Mouse (Mus musculus): ENCODE data around the gene Usp18. TPM values are rescaled to one million over a fixed set of nuclear protein-coding genes. Genes with fewer than 3 reads are reported as not detected.

The Usp18 gene
- polyA plus RNA-seq, 1 experiment from 2014 or later = 30.4 TPM

DNA sequence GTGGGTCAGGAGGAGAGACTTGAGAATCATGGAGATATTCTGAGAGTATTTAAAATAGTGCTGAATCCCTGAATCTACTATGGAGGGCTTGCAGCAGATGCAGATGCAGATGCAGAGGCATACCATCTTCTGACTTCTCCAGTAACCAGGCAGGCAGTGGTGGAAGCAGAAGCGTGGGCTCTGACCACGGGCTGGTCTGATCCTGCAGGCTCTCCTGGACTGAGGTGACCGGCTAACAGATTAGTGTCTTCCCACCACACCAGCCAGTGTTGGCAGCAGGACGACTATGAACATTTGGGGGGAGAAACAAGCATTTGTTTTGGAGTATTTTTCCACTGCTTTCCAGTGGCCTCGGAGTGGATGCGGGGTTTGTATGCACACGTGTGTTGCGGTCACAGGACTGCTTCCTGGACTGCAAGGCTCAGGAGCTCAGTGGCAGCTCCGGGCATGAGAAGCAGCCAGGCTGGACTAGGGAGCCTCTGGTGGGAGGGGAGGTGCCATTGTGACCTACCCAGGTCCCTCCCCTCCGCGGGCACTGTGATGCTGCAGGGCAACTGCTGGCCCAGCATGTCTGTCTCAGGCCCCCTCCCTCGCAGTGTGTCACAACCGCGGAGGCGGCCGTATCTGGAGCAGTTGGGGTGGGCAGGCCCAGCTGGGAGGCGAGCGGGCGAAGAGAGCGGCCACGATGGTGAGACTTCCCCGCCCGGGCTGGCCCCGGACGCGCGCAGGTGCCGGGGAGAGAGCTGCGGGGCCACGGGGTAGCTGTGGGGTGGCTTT lies 35.4 kb upstream of the Usp18 start, which contains the start of gene Tuba8:
Tuba8 (plus strand) TSS at position 548 of the 777 bp plus-strand sequence.
- peak within 1 kb of the TSS; percentile 54 for H3K4me2 ChIP-seq (replicated peaks; ENCODE audit: low read depth, low read length)
- 0 out of 2 replicates have a peak, but pooled peaks cover 7% of the 10 kb centered on the region for H3K27me3 ChIP-seq (replicated peaks; ENCODE audit: insufficient read depth, low read length)
- H3K27ac ChIP-seq (ENCODE audit: low read length) = peak within 1 kb of the TSS; percentile 55
- H3K4me3 ChIP-seq (ENCODE audit: low read depth, low read length) = peak within 1 kb of the TSS; percentile 40
- peak; percentile 78 for ATAC-seq
- TF ChIP-seq EP300 (IDR thresholded peaks at IDR 0.05) = 0 out of 2 replicates have a peak, but pooled peaks have one; percentile 18
- TF ChIP-seq CTCF (IDR thresholded peaks at IDR 0.05) = no peak
- H3K4me1 ChIP-seq (ENCODE audit: insufficient read depth, low read depth, low read length) = no peaks in the 10 kb centered on the region; the same call in 1 of the 2 replicates
- H3K9ac ChIP-seq (replicated peaks; ENCODE audit: low read depth) = peak within 1 kb of the TSS; percentile 34; the same call in 1 of the 2 replicates
- peak; percentile 84 for DNase-seq (ENCODE audit: low spot score)
- H3K9me3 ChIP-seq (ENCODE audit: low read length) = no peaks in the 10 kb centered on the region
- WGBS = 4% methylated on average over 30 of the region's 30 CpGs
- no peaks in the 10 kb centered on the region for H3K36me3 ChIP-seq (ENCODE audit: insufficient read depth, low read length)

DNA sequence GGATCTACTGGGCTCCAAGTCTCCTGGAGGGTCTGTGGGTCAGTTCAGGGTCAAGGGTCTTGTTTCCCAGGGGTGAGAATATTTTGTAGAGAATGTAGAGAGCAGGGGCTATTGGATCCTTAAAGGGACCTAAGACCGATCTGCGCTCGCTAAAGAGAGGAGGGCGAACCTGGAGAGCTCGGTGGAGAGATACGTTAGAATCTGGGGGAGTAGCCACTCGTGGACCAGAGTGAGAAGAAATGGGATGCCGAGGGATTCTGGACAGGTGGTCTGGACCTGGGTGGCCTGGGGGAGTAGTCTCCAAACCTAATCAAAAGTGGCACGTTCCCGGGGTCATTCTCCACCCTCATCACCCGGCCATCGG lies 34.8 kb upstream of the Usp18 start:
- no peaks in the 10 kb centered on the region; the same call in 1 of the 2 replicates for H3K4me1 ChIP-seq (ENCODE audit: insufficient read depth, low read depth, low read length)
- H3K9me3 ChIP-seq (ENCODE audit: low read length) = no peaks in the 10 kb centered on the region
- H3K9ac ChIP-seq (replicated peaks; ENCODE audit: low read depth) = peak overlapping the region; percentile 34; the same call in 1 of the 2 replicates
- H3K36me3 ChIP-seq (ENCODE audit: insufficient read depth, low read length) = no peaks in the 10 kb centered on the region
- H3K27me3 ChIP-seq (replicated peaks; ENCODE audit: insufficient read depth, low read length) = 0 out of 2 replicates have a peak, but pooled peaks cover 7% of the 10 kb centered on the region
- peak overlapping the region; percentile 55 for H3K27ac ChIP-seq (ENCODE audit: low read length)
- H3K4me2 ChIP-seq (replicated peaks; ENCODE audit: low read depth, low read length) = peak overlapping the region; percentile 54
- TF ChIP-seq CTCF (IDR thresholded peaks at IDR 0.05) = no peak
- no peak for TF ChIP-seq EP300 (IDR thresholded peaks at IDR 0.05)
- 1% methylated on average over 12 of the region's 12 CpGs for whole genome bisulfite sequencing
- ATAC-seq (no peak), DNase-seq (ENCODE audit: low spot score) (no peak)
- peak overlapping the region; percentile 40 for H3K4me3 ChIP-seq (ENCODE audit: low read depth, low read length)

DNA sequence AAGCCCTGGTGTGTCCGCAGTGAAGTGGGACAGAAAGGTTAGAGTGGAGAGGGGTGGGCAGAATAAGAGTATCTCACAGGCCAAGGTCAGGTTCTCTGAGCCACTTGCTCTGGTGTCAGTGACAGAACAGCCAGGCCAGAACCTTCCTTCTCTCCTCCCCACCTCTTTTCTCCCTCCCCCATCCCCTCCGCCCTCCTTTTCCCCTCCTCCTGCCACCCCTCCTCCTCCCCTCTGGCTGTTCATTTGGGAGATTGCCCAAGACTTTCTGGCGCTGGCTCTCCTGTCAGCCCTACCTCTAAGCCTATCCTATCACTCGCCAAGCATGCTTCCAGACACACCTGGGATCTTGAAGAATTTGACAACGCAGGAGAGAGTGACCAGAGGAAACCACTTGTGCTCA lies 34.0 kb upstream of the Usp18 start:
- 3% methylated on average over 5 of the region's 5 CpGs for WGBS
- H3K4me3 ChIP-seq (ENCODE audit: low read depth, low read length) = peak overlapping the region; percentile 40
- DNase-seq (ENCODE audit: low spot score) = peak; percentile 86
- 0 out of 2 replicates have a peak overlapping the region, but pooled peaks have one; percentile 16 for H3K9ac ChIP-seq (replicated peaks; ENCODE audit: low read depth)
- no peaks in the 10 kb centered on the region for H3K36me3 ChIP-seq (ENCODE audit: insufficient read depth, low read length)
- no peaks in the 10 kb centered on the region; the same call in 1 of the 2 replicates for H3K4me1 ChIP-seq (ENCODE audit: insufficient read depth, low read depth, low read length)
- peak; percentile 60 for ATAC-seq
- peak overlapping the region; percentile 55 for H3K27ac ChIP-seq (ENCODE audit: low read length)
- H3K27me3 ChIP-seq (replicated peaks; ENCODE audit: insufficient read depth, low read length) = 0 out of 2 replicates have a peak, but pooled peaks cover 7% of the 10 kb centered on the region
- peak overlapping the region; percentile 54 for H3K4me2 ChIP-seq (replicated peaks; ENCODE audit: low read depth, low read length)
- 0 out of 2 replicates have a peak, but pooled peaks have one; percentile 46 for TF ChIP-seq EP300 (IDR thresholded peaks at IDR 0.05)
- TF ChIP-seq CTCF (IDR thresholded peaks at IDR 0.05) = no peak
- no peaks in the 10 kb centered on the region for H3K9me3 ChIP-seq (ENCODE audit: low read length)

DNA sequence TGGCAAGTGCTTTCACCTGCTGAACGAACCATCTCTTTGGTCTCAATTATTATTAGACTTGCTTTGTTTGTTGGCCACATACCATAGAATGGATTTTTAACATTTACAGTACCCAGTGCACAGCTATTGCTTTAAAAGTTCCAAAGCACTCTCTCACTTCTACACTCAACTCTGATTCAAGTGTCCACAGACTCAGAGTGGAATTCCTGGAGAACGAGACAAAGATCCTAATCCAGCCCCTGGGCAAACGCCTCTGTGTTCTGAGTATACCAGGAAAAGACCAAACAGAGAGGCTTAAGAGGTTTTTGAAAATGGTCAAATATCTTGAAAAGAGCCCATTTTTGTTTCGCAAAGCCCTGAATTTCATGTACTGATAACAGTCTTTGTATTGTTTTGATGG lies 32.7 kb upstream of the Usp18 start:
- WGBS = 57% methylated on average over 4 of the region's 4 CpGs
- no peak for TF ChIP-seq CTCF (IDR thresholded peaks at IDR 0.05)
- peak; percentile 89 for TF ChIP-seq EP300 (IDR thresholded peaks at IDR 0.05)
- Histone ChIP-seq H3K27ac (ENCODE audit: low read length) (no peak overlapping the region), H3K9ac (replicated peaks; ENCODE audit: low read depth) (no peak overlapping the region), H3K27me3 (replicated peaks; ENCODE audit: insufficient read depth, low read length) (0 out of 2 replicates have a peak, but pooled peaks cover 7% of the 10 kb centered on the region), H3K9me3 (ENCODE audit: low read length) (no peaks in the 10 kb centered on the region), H3K4me3 (ENCODE audit: low read depth, low read length) (no peak overlapping the region), H3K4me1 (ENCODE audit: insufficient read depth, low read depth, low read length) (no peaks in the 10 kb centered on the region; the same call in 1 of the 2 replicates), H3K4me2 (replicated peaks; ENCODE audit: low read depth, low read length) (no peak overlapping the region), H3K36me3 (ENCODE audit: insufficient read depth, low read length) (no peaks in the 10 kb centered on the region)
- ATAC-seq (peak; percentile 25), DNase-seq (ENCODE audit: low spot score) (peak; percentile 85)

DNA sequence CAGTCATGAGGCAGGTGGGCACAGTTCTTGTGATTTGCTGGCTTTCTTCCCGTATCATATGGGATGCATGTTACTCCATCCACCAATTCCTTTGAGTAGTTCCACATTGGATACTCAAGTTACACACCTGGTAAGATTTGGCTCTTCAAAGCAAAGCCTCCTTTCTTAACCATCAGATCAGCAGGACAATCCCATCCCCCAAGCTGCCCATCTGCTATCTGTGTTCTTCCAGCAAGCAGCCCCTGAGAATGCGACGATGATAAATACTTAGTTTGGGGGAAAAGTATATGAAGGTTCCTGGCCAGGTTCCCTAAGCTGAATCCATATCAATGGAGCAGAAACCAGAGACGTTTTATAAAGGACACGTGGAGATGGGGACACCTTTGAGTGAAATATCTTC lies 31.5 kb upstream of the Usp18 start:
- H3K27me3 ChIP-seq (replicated peaks; ENCODE audit: insufficient read depth, low read length) = 0 out of 2 replicates have a peak, but pooled peaks cover 7% of the 10 kb centered on the region
- no peak overlapping the region for H3K4me3 ChIP-seq (ENCODE audit: low read depth, low read length)
- no peak overlapping the region for H3K27ac ChIP-seq (ENCODE audit: low read length)
- H3K36me3 ChIP-seq (ENCODE audit: insufficient read depth, low read length) = no peaks in the 10 kb centered on the region
- no peaks in the 10 kb centered on the region; the same call in 1 of the 2 replicates for H3K4me1 ChIP-seq (ENCODE audit: insufficient read depth, low read depth, low read length)
- H3K9me3 ChIP-seq (ENCODE audit: low read length) = no peaks in the 10 kb centered on the region
- ATAC-seq (no peak), DNase-seq (ENCODE audit: low spot score) (no peak)
- H3K4me2 ChIP-seq (replicated peaks; ENCODE audit: low read depth, low read length) = no peak overlapping the region
- TF ChIP-seq EP300 (IDR thresholded peaks at IDR 0.05) (no peak), CTCF (IDR thresholded peaks at IDR 0.05) (no peak)
- H3K9ac ChIP-seq (replicated peaks; ENCODE audit: low read depth) = no peak overlapping the region
- WGBS = 69% methylated on average over 5 of the region's 5 CpGs

DNA sequence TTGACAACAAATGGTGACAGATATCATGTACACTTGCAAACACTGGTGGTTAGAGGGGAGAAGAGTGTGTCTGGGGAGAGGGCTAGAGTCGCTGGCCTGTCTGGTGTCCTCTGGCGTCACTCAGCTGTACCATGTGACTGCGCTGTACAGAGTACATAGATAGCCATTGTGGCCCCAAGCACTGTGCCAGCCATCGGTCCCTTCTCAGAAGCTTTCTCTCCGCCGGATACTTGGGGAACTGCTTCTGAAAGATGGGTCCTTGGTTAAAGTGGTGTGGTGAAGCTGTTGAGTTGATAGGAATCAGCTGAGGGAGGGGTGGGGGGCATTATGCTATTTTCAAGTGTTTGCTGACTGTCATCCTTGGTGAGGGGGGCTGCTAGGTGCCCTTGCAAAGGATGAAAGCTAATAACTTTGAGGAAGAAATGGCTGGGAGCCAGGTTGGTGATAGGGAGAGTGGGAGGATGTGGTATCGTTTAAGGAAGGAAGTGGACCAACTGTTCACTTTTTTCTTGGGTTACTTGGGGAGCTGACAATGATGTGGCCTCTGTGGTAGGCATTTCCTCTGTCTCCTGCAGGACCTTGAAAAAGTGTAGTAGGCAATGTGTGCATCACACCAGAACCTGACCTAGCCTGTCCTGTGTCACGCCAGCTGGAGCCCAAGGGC lies 30.9 kb upstream of the Usp18 start:
- Histone ChIP-seq H3K36me3 (ENCODE audit: insufficient read depth, low read length) (no peaks in the 10 kb centered on the region), H3K27me3 (replicated peaks; ENCODE audit: insufficient read depth, low read length) (0 out of 2 replicates have a peak, but pooled peaks cover 7% of the 10 kb centered on the region), H3K9me3 (ENCODE audit: low read length) (no peaks in the 10 kb centered on the region), H3K27ac (ENCODE audit: low read length) (no peak overlapping the region), H3K4me1 (ENCODE audit: insufficient read depth, low read depth, low read length) (no peaks in the 10 kb centered on the region; the same call in 1 of the 2 replicates), H3K9ac (replicated peaks; ENCODE audit: low read depth) (no peak overlapping the region), H3K4me2 (replicated peaks; ENCODE audit: low read depth, low read length) (no peak overlapping the region), H3K4me3 (ENCODE audit: low read depth, low read length) (no peak overlapping the region)
- ATAC-seq (no peak), DNase-seq (ENCODE audit: low spot score) (no peak)
- TF ChIP-seq EP300 (IDR thresholded peaks at IDR 0.05) = no peak
- no peak for TF ChIP-seq CTCF (IDR thresholded peaks at IDR 0.05)
- WGBS = 59% methylated on average over 8 of the region's 8 CpGs
